Mouse (Mus musculus): ENCODE results near the gene Gm21973. TPM values are rescaled to one million over a fixed set of nuclear protein-coding genes. Genes with fewer than 3 reads are reported as not detected.

Gm21973 gene
- polyA plus RNA-seq, 1 experiment from 2014 or later: not detected

GRCm38 (mm10) chr15:10306461-10306860, 18.7 kb upstream of the Gm21973 start:
- DNase-seq: no peak
- Histone ChIP-seq H3K9ac (no peak overlapping the region), H3K9me3 (ENCODE audit: low read depth, low read length) (no peaks in the 10 kb centered on the region), H3K4me2 (no peak overlapping the region), H3K4me3 (ENCODE audit: low read depth, low read length) (no peak overlapping the region), H3K27ac (ENCODE audit: low read depth) (no peak overlapping the region), H3K27me3 (ENCODE audit: insufficient read depth, low read length) (no peaks in the 10 kb centered on the region), H3K4me1 (ENCODE audit: insufficient read depth) (no peaks in the 10 kb centered on the region), H3K36me3 (ENCODE audit: insufficient read depth) (no peaks in the 10 kb centered on the region)
- no peak for TF ChIP-seq CTCF (IDR thresholded peaks at IDR 0.05; ENCODE audit: low read depth)
- WGBS: 90% methylated on average over 1 of the region's 1 CpGs
- no peak for ATAC-seq (ENCODE audit: insufficient read depth)

GRCm38 (mm10) chr15:10311826-10312225, 13.4 kb upstream of the Gm21973 start:
- H3K36me3 ChIP-seq (ENCODE audit: insufficient read depth): no peaks in the 10 kb centered on the region
- H3K27ac ChIP-seq (ENCODE audit: low read depth): no peak overlapping the region
- WGBS: 64% methylated on average over 5 of the region's 5 CpGs
- H3K9me3 ChIP-seq (ENCODE audit: low read depth, low read length): no peaks in the 10 kb centered on the region
- no peak overlapping the region for H3K4me3 ChIP-seq (ENCODE audit: low read depth, low read length)
- DNase-seq (no peak), ATAC-seq (ENCODE audit: insufficient read depth) (no peak)
- H3K4me1 ChIP-seq (ENCODE audit: insufficient read depth): no peaks in the 10 kb centered on the region
- TF ChIP-seq CTCF (IDR thresholded peaks at IDR 0.05; ENCODE audit: low read depth): no peak
- no peak overlapping the region for H3K9ac ChIP-seq
- no peak overlapping the region for H3K4me2 ChIP-seq
- H3K27me3 ChIP-seq (ENCODE audit: insufficient read depth, low read length): no peaks in the 10 kb centered on the region

- ATAC-seq (ENCODE audit: insufficient read depth) (no peak), DNase-seq (peak; percentile 84)
- WGBS: 47% methylated on average over 7 of the region's 7 CpGs
- Histone ChIP-seq H3K9me3 (ENCODE audit: low read depth, low read length) (no peaks in the 10 kb centered on the region), H3K27me3 (ENCODE audit: insufficient read depth, low read length) (no peaks in the 10 kb centered on the region), H3K4me1 (ENCODE audit: insufficient read depth) (no peaks in the 10 kb centered on the region), H3K27ac (ENCODE audit: low read depth) (no peak overlapping the region), H3K4me2 (no peak overlapping the region), H3K4me3 (ENCODE audit: low read depth, low read length) (no peak overlapping the region), H3K9ac (no peak overlapping the region), H3K36me3 (ENCODE audit: insufficient read depth) (no peaks in the 10 kb centered on the region)
- peak; percentile 66 for TF ChIP-seq CTCF (IDR thresholded peaks at IDR 0.05; ENCODE audit: low read depth)
These were observed 11.4 kb upstream of the Gm21973 start for GRCm38 (mm10) chr15:10313522-10314455.

- no peaks in the 10 kb centered on the region for H3K27me3 ChIP-seq (ENCODE audit: insufficient read depth, low read length)
- H3K9me3 ChIP-seq (ENCODE audit: low read depth, low read length): no peaks in the 10 kb centered on the region
- H3K4me3 ChIP-seq (ENCODE audit: low read depth, low read length): no peak overlapping the region
- H3K27ac ChIP-seq (ENCODE audit: low read depth): no peak overlapping the region
- H3K4me1 ChIP-seq (ENCODE audit: insufficient read depth): no peaks in the 10 kb centered on the region
- no peaks in the 10 kb centered on the region for H3K36me3 ChIP-seq (ENCODE audit: insufficient read depth)
- H3K4me2 ChIP-seq: no peak overlapping the region
- 74% methylated on average over 3 of the region's 3 CpGs for WGBS
- DNase-seq: no peak
- no peak overlapping the region for H3K9ac ChIP-seq
- ATAC-seq (ENCODE audit: insufficient read depth): no peak
- TF ChIP-seq CTCF (IDR thresholded peaks at IDR 0.05; ENCODE audit: low read depth): no peak
These were observed 5.4 kb downstream of the Gm21973 start for GRCm38 (mm10) chr15:10330626-10331025.

GRCm38 (mm10) chr15:10332566-10332965, 7.4 kb downstream of the Gm21973 start:
- Histone ChIP-seq H3K9me3 (ENCODE audit: low read depth, low read length) (no peaks in the 10 kb centered on the region), H3K4me2 (no peak overlapping the region), H3K36me3 (ENCODE audit: insufficient read depth) (no peaks in the 10 kb centered on the region), H3K27ac (ENCODE audit: low read depth) (no peak overlapping the region), H3K4me3 (ENCODE audit: low read depth, low read length) (no peak overlapping the region), H3K9ac (no peak overlapping the region), H3K27me3 (ENCODE audit: insufficient read depth, low read length) (no peaks in the 10 kb centered on the region), H3K4me1 (ENCODE audit: insufficient read depth) (no peaks in the 10 kb centered on the region)
- no peak for DNase-seq
- TF ChIP-seq CTCF (IDR thresholded peaks at IDR 0.05; ENCODE audit: low read depth): no peak
- WGBS: 91% methylated on average over 1 of the region's 1 CpGs
- ATAC-seq (ENCODE audit: insufficient read depth): no peak

- Histone ChIP-seq H3K4me3 (ENCODE audit: low read depth, low read length) (no peak overlapping the region), H3K9ac (no peak overlapping the region), H3K27me3 (ENCODE audit: insufficient read depth, low read length) (no peaks in the 10 kb centered on the region), H3K9me3 (ENCODE audit: low read depth, low read length) (no peaks in the 10 kb centered on the region), H3K27ac (ENCODE audit: low read depth) (no peak overlapping the region), H3K4me1 (ENCODE audit: insufficient read depth) (no peaks in the 10 kb centered on the region), H3K4me2 (no peak overlapping the region), H3K36me3 (ENCODE audit: insufficient read depth) (no peaks in the 10 kb centered on the region)
- WGBS: 64% methylated on average over 3 of the region's 3 CpGs
- DNase-seq (no peak), ATAC-seq (ENCODE audit: insufficient read depth) (no peak)
- no peak for TF ChIP-seq CTCF (IDR thresholded peaks at IDR 0.05; ENCODE audit: low read depth)
These were observed 13.4 kb downstream of the Gm21973 start for GRCm38 (mm10) chr15:10338606-10339005.

GRCm38 (mm10) chr15:10347044-10347443, 21.9 kb downstream of the Gm21973 start:
- no peak for DNase-seq
- H3K9ac ChIP-seq: no peak overlapping the region
- no peak for TF ChIP-seq CTCF (IDR thresholded peaks at IDR 0.05; ENCODE audit: low read depth)
- H3K4me3 ChIP-seq (ENCODE audit: low read depth, low read length): no peak overlapping the region
- no peak overlapping the region for H3K27ac ChIP-seq (ENCODE audit: low read depth)
- ATAC-seq (ENCODE audit: insufficient read depth): no peak
- no peak overlapping the region for H3K4me2 ChIP-seq
- WGBS: 78% methylated on average over 6 of the region's 6 CpGs
- no peaks in the 10 kb centered on the region for H3K4me1 ChIP-seq (ENCODE audit: insufficient read depth)
- no peaks in the 10 kb centered on the region for H3K36me3 ChIP-seq (ENCODE audit: insufficient read depth)
- H3K27me3 ChIP-seq (ENCODE audit: insufficient read depth, low read length): no peaks in the 10 kb centered on the region
- H3K9me3 ChIP-seq (ENCODE audit: low read depth, low read length): no peaks in the 10 kb centered on the region
